ENCODE assay signal across 18 mouse cellular contexts in the genomic region with DNA sequence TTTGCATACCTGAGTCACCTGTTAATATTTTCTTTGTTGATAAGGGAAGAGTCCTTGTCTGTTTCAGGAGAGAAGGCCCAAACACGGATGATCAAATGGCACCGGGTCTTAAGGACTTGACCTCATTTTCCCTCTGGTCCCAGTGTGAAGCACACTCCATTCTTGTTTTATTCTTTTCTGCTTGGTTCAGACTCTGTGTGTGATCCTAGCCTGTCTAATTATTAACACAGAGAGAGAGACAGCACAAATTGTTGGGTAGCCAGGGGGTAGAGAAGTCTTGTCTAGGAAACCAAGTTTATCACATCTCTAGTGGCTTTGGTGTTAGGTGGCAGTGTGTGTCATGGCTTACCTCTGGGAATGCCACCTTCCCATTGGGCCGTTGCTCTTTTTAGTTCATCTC.
A peak's percentile ranks its signal among the peaks of the same experiment; 100 is the strongest.
DNase-seq lines count a peak whose midpoint lies in the region; ATAC-seq and TF ChIP-seq lines count a peak whose summit lies in the region.
"Had no signal": no experiment of that assay in that cellular context is flagged by ENCODE, and none has a peak within 500 bp of the region (broad histone marks: within the 10 kb centered on the region; RNA-seq: fewer than 3 reads in every experiment).

No protein-coding gene starts in this region.

- no peaks in the 10 kb centered on the region for H3K27me3 ChIP-seq in kidney, embryonic 15.5 days
- no peaks in the 10 kb centered on the region for H3K27me3 ChIP-seq in lung, embryonic 15.5 days
- H3K27me3 ChIP-seq in MEL (ENCODE audit: control insufficient read depth in 1 of 2, insufficient read depth in 2 of 2, low read length in 2 of 2) = no peaks in the 10 kb centered on the region
- H3K27me3 ChIP-seq in liver, postnatal 0 days (ENCODE audit: insufficient read depth, low read length) = no peaks in the 10 kb centered on the region
- H3K27me3 ChIP-seq: embryonic facial prominence, embryonic 15.5 days had no signal

- H3K79me2 ChIP-seq in MEL (ENCODE audit: control insufficient read depth, insufficient read depth, low read length, poor library complexity) = no peaks in the 10 kb centered on the region

- ATAC-seq in kidney, embryonic 15.5 days (replicated peaks; ENCODE audit: low FRiP score) = no peak
- no peak for ATAC-seq in lung, embryonic 15.5 days (ENCODE audit: borderline replicate concordance, extremely low read depth, low FRiP score, low TSS enrichment)
- ATAC-seq in liver, postnatal 0 days = 0 out of 2 replicates have a peak, but pooled peaks have one; percentile 10
- ATAC-seq: forebrain, embryonic 16.5 days; hindbrain, embryonic 16.5 days had no signal

- no peak for DNase-seq in kidney, adult 11 months
- DNase-seq in lung, postnatal 10 days = no peak
- DNase-seq in MEL (ENCODE audit: low read depth, low spot score) = no peak
- no peak for DNase-seq in liver, postnatal 0 days
- no peak for DNase-seq in spleen, postnatal 14 days (ENCODE audit: low spot score in 2 of 2)
- DNase-seq: B cell, adult 2 months; cerebellum, adult 2 months; cerebellum, postnatal 36 days; gastrocnemius, postnatal 25 days; heart, adult 2 months; right cerebral cortex, adult 18-20 months; thymus, adult 2 months had no signal

- TF ChIP-seq CTCF in MEL (IDR thresholded peaks at IDR 0.05 in 2 of 3, conservative IDR thresholded peaks at IDR 0.05 in 1 of 3; ENCODE audit: control insufficient read depth in 1 of 3, insufficient read depth in 1 of 3, low read depth in 2 of 3, low read length in 3 of 3, poor library complexity in 1 of 3, severe bottlenecking in 1 of 3) = no peak
- no peak for TF ChIP-seq CTCF in liver, postnatal 0 days (IDR thresholded peaks at IDR 0.05; ENCODE audit: low read depth)

- H3K4me2 ChIP-seq in kidney, embryonic 15.5 days = no peak overlapping the region
- H3K4me2 ChIP-seq in lung, embryonic 15.5 days = no peak overlapping the region
- H3K4me2 ChIP-seq in liver, postnatal 0 days (ENCODE audit: low read depth, low read length) = no peak overlapping the region
- H3K4me2 ChIP-seq: embryonic facial prominence, embryonic 15.5 days; lung, embryonic 14.5 days had no signal

- H3K9ac ChIP-seq in kidney, embryonic 15.5 days = no peak overlapping the region
- no peak overlapping the region for H3K9ac ChIP-seq in lung, embryonic 15.5 days
- no peak overlapping the region for H3K9ac ChIP-seq in MEL (ENCODE audit: control insufficient read depth, low read depth, low read length, poor library complexity, severe bottlenecking)
- no peak overlapping the region for H3K9ac ChIP-seq in liver, postnatal 0 days (replicated peaks)
- H3K9ac ChIP-seq: embryonic facial prominence, embryonic 15.5 days; lung, embryonic 14.5 days had no signal

- no peak for TF ChIP-seq EP300 in MEL (IDR thresholded peaks at IDR 0.05; ENCODE audit: low read depth in 1 of 2, low read length in 2 of 2)
- no peak for TF ChIP-seq EP300 in liver, postnatal 0 days (IDR thresholded peaks at IDR 0.05; ENCODE audit: low read depth)

- no peaks in the 10 kb centered on the region for H3K9me3 ChIP-seq in kidney, embryonic 15.5 days (replicated peaks)
- no peaks in the 10 kb centered on the region for H3K9me3 ChIP-seq in lung, embryonic 15.5 days
- no peaks in the 10 kb centered on the region for H3K9me3 ChIP-seq in MEL (replicated peaks; ENCODE audit: insufficient read depth, low read length)
- H3K9me3 ChIP-seq in liver, postnatal 0 days (ENCODE audit: low read length) = no peaks in the 10 kb centered on the region
- H3K9me3 ChIP-seq: embryonic facial prominence, embryonic 15.5 days had no signal

- no peak for TF ChIP-seq POLR2A in MEL (IDR thresholded peaks at IDR 0.05; ENCODE audit: control insufficient read depth in 1 of 2, insufficient read depth in 1 of 2, low read depth in 1 of 2, low read length in 2 of 2, poor library complexity in 1 of 2)

- 0 out of 2 replicates have a peak overlapping the region, but pooled peaks have one; percentile 19 for H3K27ac ChIP-seq in kidney, embryonic 15.5 days
- H3K27ac ChIP-seq in lung, embryonic 15.5 days = peak overlapping the region; percentile 39
- H3K27ac ChIP-seq in MEL (ENCODE audit: control insufficient read depth, low read depth, low read length) = no peak overlapping the region
- peak overlapping the region; percentile 20; the same call in 1 of the 2 replicates for H3K27ac ChIP-seq in liver, postnatal 0 days (ENCODE audit: low read depth)
- H3K27ac ChIP-seq: heart, adult 2 months had no signal

- peaks cover 51% of the 10 kb centered on the region for H3K4me1 ChIP-seq in kidney, embryonic 15.5 days
- peaks cover 37% of the 10 kb centered on the region for H3K4me1 ChIP-seq in lung, embryonic 15.5 days
- H3K4me1 ChIP-seq in MEL (ENCODE audit: control insufficient read depth in 1 of 2, insufficient read depth in 2 of 2, low read length in 2 of 2) = no peaks in the 10 kb centered on the region
- H3K4me1 ChIP-seq in liver, postnatal 0 days (ENCODE audit: insufficient read depth) = peaks cover 55% of the 10 kb centered on the region

- no peaks in the 10 kb centered on the region for H3K36me3 ChIP-seq in kidney, embryonic 15.5 days
- H3K36me3 ChIP-seq in lung, embryonic 15.5 days = no peaks in the 10 kb centered on the region
- no peaks in the 10 kb centered on the region for H3K36me3 ChIP-seq in MEL (ENCODE audit: control insufficient read depth in 1 of 2, insufficient read depth in 2 of 2, low read length in 2 of 2)
- no peaks in the 10 kb centered on the region for H3K36me3 ChIP-seq in liver, postnatal 0 days (replicated peaks; ENCODE audit: insufficient read depth, low read length)
- H3K36me3 ChIP-seq: embryonic facial prominence, embryonic 15.5 days had no signal

- no peak for TF ChIP-seq RAD21 in MEL (IDR thresholded peaks at IDR 0.05; ENCODE audit: low read depth, low read length)

- H3K4me3 ChIP-seq in kidney, embryonic 15.5 days (replicated peaks) = no peak overlapping the region
- H3K4me3 ChIP-seq in lung, embryonic 15.5 days = no peak overlapping the region
- no peak overlapping the region for H3K4me3 ChIP-seq in MEL (ENCODE audit: control insufficient read depth in 1 of 2, insufficient read depth in 1 of 2, low read depth in 2 of 2, low read length in 2 of 2)
- H3K4me3 ChIP-seq in liver, postnatal 0 days (ENCODE audit: low read depth, low read length) = no peak overlapping the region
- H3K4me3 ChIP-seq: embryonic facial prominence, embryonic 15.5 days; heart, adult 2 months had no signal

- WGBS in kidney, embryonic 15.5 days = 57% methylated on average over 3 of the region's 3 CpGs
- WGBS in lung, embryonic 15.5 days = 39% methylated on average over 3 of the region's 3 CpGs
- WGBS in liver, postnatal 0 days (ENCODE audit: insufficient replicate concordance) = 36% methylated on average over 3 of the region's 3 CpGs

TF ChIP-seq in MEL, 35 proteins besides CTCF, POLR2A, EP300 and RAD21:
- TF ChIP-seq MAX (IDR thresholded peaks at IDR 0.05; ENCODE audit: low read length) (no peak), ETS1 (IDR thresholded peaks at IDR 0.05; ENCODE audit: low read depth, low read length) (0 out of 2 replicates have a peak, but pooled peaks have one; percentile 33), POLR2AphosphoS5 (IDR thresholded peaks at IDR 0.05; ENCODE audit: borderline replicate concordance, low read depth, low read length) (no peak)
TF ChIP-seq in MEL: peak in this region for 1.
